In genomic region chr19:53413617-53414380, GRCm38 (mm10) we compare ENCODE assay signal across 21 mouse cellular contexts. TPM values are rescaled to one million over a fixed set of nuclear protein-coding genes. Genes with fewer than 3 reads are reported as not detected.
DNase-seq lines count a peak whose midpoint lies in the region; ATAC-seq lines count a peak whose summit lies in the region.
"Had no signal": no experiment of that assay in that cellular context is flagged by ENCODE, and none has a peak within 500 bp of the region (broad histone marks: within the 10 kb centered on the region; RNA-seq: fewer than 3 reads in every experiment).

No protein-coding gene starts in this region.

- H3K9me3 ChIP-seq in heart, embryonic 14.5 days (ENCODE audit: control insufficient read depth, low read length), result no peaks in the 10 kb centered on the region
- no peaks in the 10 kb centered on the region for H3K9me3 ChIP-seq in heart, embryonic 12.5 days (replicated peaks)
- H3K9me3 ChIP-seq in liver, embryonic 13.5 days (replicated peaks), result no peaks in the 10 kb centered on the region
- H3K9me3 ChIP-seq: embryonic facial prominence, embryonic 12.5 days; G1E; limb, embryonic 12.5 days; midbrain, embryonic 15.5 days had no signal

- H3K4me1 ChIP-seq in heart, embryonic 14.5 days (ENCODE audit: control insufficient read depth in 2 of 2, insufficient read depth in 2 of 2, low read length in 2 of 2), result peaks cover 22 to 35% of the 10 kb centered on the region in 2 experiments
- peaks cover 46% of the 10 kb centered on the region for H3K4me1 ChIP-seq in heart, embryonic 12.5 days (replicated peaks)
- H3K4me1 ChIP-seq in liver, embryonic 13.5 days (replicated peaks), result peaks cover 22% of the 10 kb centered on the region
- H3K4me1 ChIP-seq: midbrain, embryonic 15.5 days had no signal

- no peak overlapping the region for H3K4me2 ChIP-seq in heart, embryonic 14.5 days (ENCODE audit: low read length)
- H3K4me2 ChIP-seq in heart, embryonic 12.5 days, result no peak overlapping the region
- no peak overlapping the region for H3K4me2 ChIP-seq in liver, embryonic 13.5 days
- H3K4me2 ChIP-seq: embryonic facial prominence, embryonic 12.5 days; limb, embryonic 12.5 days; lung, embryonic 14.5 days; midbrain, embryonic 15.5 days had no signal

- no peaks in the 10 kb centered on the region for H3K36me3 ChIP-seq in heart, embryonic 14.5 days (ENCODE audit: control insufficient read depth, insufficient read depth, low read length)
- H3K36me3 ChIP-seq in heart, embryonic 12.5 days, result no peaks in the 10 kb centered on the region
- H3K36me3 ChIP-seq in liver, embryonic 13.5 days, result no peaks in the 10 kb centered on the region
- H3K36me3 ChIP-seq: embryonic facial prominence, embryonic 12.5 days; G1E; limb, embryonic 12.5 days; midbrain, embryonic 15.5 days had no signal

- no peaks in the 10 kb centered on the region for H3K27me3 ChIP-seq in heart, embryonic 14.5 days (ENCODE audit: control insufficient read depth, insufficient read depth, low read length)
- no peaks in the 10 kb centered on the region for H3K27me3 ChIP-seq in heart, embryonic 12.5 days (replicated peaks)
- no peaks in the 10 kb centered on the region for H3K27me3 ChIP-seq in liver, embryonic 13.5 days
- H3K27me3 ChIP-seq: embryonic facial prominence, embryonic 12.5 days; limb, embryonic 12.5 days; midbrain, embryonic 15.5 days had no signal

- H3K9ac ChIP-seq in heart, embryonic 14.5 days (ENCODE audit: low read length), result no peak overlapping the region
- H3K9ac ChIP-seq in heart, embryonic 12.5 days, result no peak overlapping the region
- H3K9ac ChIP-seq in liver, embryonic 13.5 days, result no peak overlapping the region
- H3K9ac ChIP-seq: embryonic facial prominence, embryonic 12.5 days; limb, embryonic 12.5 days; lung, embryonic 14.5 days; midbrain, embryonic 15.5 days had no signal

- peak; percentile 47; the same call in 1 of the 2 replicates for ATAC-seq in heart, embryonic 14.5 days (ENCODE audit: insufficient number of reproducible peaks, insufficient read depth, low FRiP score, low read depth)
- no peak for ATAC-seq in heart, embryonic 12.5 days (ENCODE audit: insufficient number of reproducible peaks, low FRiP score)
- ATAC-seq in liver, embryonic 13.5 days (ENCODE audit: low read depth), result 0 out of 2 replicates have a peak, but pooled peaks have one; percentile 24
- ATAC-seq: hindbrain, embryonic 16.5 days; midbrain, embryonic 15.5 days had no signal

- intact Hi-C loops in left cerebral cortex, postnatal 4 days (cut with DNase I), result no loop called here

- DNase-seq in 3T3-L1 (ENCODE audit: low read depth, low spot score), result peak; percentile 74
- peak; percentile 44 for DNase-seq in induced T-regulatory cell, adult 2 months (ENCODE audit: low read depth)
- DNase-seq in liver, embryonic 13.5 days, result no peak
- no peak for DNase-seq in left cerebral cortex, postnatal 4 days
- DNase-seq in cerebellum, adult 9-10 months, result no peak
- no peak for DNase-seq in embryo, embryonic 11 days
- DNase-seq: cerebellum, postnatal 36 days; gastrocnemius, postnatal 36 days; heart, postnatal 10 days; lung, embryonic 14.5 days; right cerebral cortex, postnatal 4 days had no signal

- H3K27ac ChIP-seq in heart, embryonic 14.5 days (replicated peaks in 1 of 2; ENCODE audit: control insufficient read depth in 1 of 2, insufficient read depth in 1 of 2, low read depth in 2 of 2, low read length in 2 of 2), result peak overlapping the region in 1 of 2 experiments; percentile 29; a peak in 1 of 4 replicates
- H3K27ac ChIP-seq in heart, embryonic 12.5 days (ENCODE audit: poor library complexity, severe bottlenecking), result no peak overlapping the region
- H3K27ac ChIP-seq in liver, embryonic 13.5 days, result peak overlapping the region; percentile 1; the same call in 1 of the 2 replicates
- H3K27ac ChIP-seq: midbrain, embryonic 15.5 days had no signal

- no peak overlapping the region for H3K4me3 ChIP-seq in heart, embryonic 14.5 days (ENCODE audit: control insufficient read depth in 1 of 2, insufficient read depth in 1 of 2, low read depth in 1 of 2, low read length in 2 of 2)
- H3K4me3 ChIP-seq in heart, embryonic 12.5 days, result no peak overlapping the region
- no peak overlapping the region for H3K4me3 ChIP-seq in liver, embryonic 13.5 days (replicated peaks)
- H3K4me3 ChIP-seq: embryonic facial prominence, embryonic 12.5 days; limb, embryonic 12.5 days; midbrain, embryonic 15.5 days had no signal

- WGBS in heart, embryonic 14.5 days, result 77% methylated on average over 15 of the region's 15 CpGs
- 76% methylated on average over 15 of the region's 15 CpGs for WGBS in heart, embryonic 12.5 days
- 79% methylated on average over 15 of the region's 15 CpGs for WGBS in liver, embryonic 13.5 days (ENCODE audit: insufficient replicate concordance)

RNA-seq across cellular contexts. Expression of gene Smndc1, which starts 23.4 kb away (rescaled TPM):
- polyA plus RNA-seq in heart, embryonic 14.5 days (2014; fragmentation: Nextera tagmentation; extraction: Ambion mirVana), result 31.5 and 32.7 TPM in 2 replicates
- 30.5 and 33.0 TPM in 2 replicates for polyA plus RNA-seq in heart, embryonic 12.5 days (2016; fragmentation: Nextera tagmentation; extraction: Ambion mirVana)
- 28.0 and 31.0 TPM in 2 replicates for polyA plus RNA-seq in liver, embryonic 13.5 days (2015; fragmentation: Nextera tagmentation; extraction: Ambion mirVana)
- 10 to 100 TPM; 38.6 to 45.1 TPM for total RNA-seq in left cerebral cortex, postnatal 4 days (2021)

RNA-seq across cellular contexts. Expression of gene Gm10197, which starts 42.2 kb away (rescaled TPM):
- polyA plus RNA-seq in heart, embryonic 14.5 days (2014; fragmentation: Nextera tagmentation; extraction: Ambion mirVana), result not detected in 2 replicates
- not detected in 2 replicates for polyA plus RNA-seq in heart, embryonic 12.5 days (2016; fragmentation: Nextera tagmentation; extraction: Ambion mirVana)
- polyA plus RNA-seq in liver, embryonic 13.5 days (2015; fragmentation: Nextera tagmentation; extraction: Ambion mirVana), result not detected in 2 replicates
- total RNA-seq in left cerebral cortex, postnatal 4 days (2021), result not detected
- total RNA-seq: gastrocnemius, postnatal 36 days; heart, postnatal 10 days; layer of hippocampus, adult 18-20 months; left cerebral cortex, adult 18-20 months; megakaryocyte, adult 5-6 weeks had no signal
- polyA plus RNA-seq: embryonic facial prominence, embryonic 12.5 days; G1E; hindbrain, embryonic 16.5 days; limb, embryonic 12.5 days; midbrain, embryonic 15.5 days had no signal

Comparison
In these comparisons a context has a peak if more than half of its experiments do, and no peak if none do; other contexts are left out.
1. DNase-seq: peak in 3T3-L1 (single experiment) and induced T-regulatory cell, adult 2 months (single experiment); none in liver, embryonic 13.5 days (single experiment), left cerebral cortex, postnatal 4 days (single experiment), cerebellum, adult 9-10 months (single experiment) and embryo, embryonic 11 days (single experiment).